Mouse (Mus musculus): ENCODE measurements around the gene Snx33.
A peak's percentile ranks its signal among the peaks of the same experiment; 100 is the strongest.
"Not testable (repeated sequence)": the region's sequence is repeated elsewhere in the genome, so short reads cannot be mapped to it uniquely, and the experiment has no call there.

The Snx33 gene

DNA sequence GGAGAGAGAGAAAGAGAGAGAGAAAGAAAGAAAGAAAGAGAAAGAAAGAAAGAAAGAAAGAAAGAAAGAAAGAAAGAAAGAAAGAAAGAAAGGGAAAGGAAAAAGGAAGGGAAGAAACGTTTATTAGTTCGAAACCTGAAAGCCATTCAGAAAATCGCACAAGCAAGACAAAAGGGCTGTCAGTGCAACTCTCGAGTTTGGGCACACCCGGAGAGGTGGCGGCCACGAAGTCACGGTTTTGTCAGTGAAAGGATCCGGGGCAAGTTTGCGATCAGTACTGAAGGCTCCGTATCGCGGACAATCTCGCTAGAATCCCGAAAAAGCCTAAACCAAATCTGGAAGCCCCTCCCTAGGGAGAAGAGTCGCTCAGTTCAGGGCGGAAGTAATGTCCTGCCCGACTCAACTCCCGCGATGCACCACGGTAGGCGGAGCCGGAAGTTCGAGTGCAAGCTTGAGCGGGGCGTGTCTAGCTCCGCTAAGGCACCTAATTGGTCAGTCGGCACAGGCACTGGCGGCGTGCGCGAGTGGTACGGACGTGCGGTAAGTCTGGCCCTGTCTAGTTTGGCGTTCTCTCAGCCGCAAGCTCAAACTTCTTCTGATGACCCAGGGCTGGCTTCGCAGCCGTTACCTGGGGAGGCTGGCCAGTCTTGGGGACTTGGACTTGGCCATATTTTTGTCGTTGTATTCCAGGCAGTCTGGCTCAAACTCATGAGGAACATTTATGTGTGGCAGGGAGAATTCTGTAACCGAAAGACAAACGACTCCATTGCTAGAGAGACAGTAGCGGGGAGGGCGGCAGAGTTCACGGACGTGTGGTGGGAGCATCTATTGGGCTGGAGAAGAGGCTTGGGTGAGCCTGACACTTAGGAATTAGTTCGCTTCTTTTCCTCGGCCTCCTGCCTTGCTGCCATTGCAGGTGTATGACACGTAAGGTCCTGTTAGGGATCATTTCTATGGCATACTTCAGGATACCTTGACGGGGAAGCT is 22.5 kb upstream of the Snx33 start, which contains the start of gene Snupn:
Gene Snupn (plus strand): TSS at position 465 of the 987 bp plus-strand sequence.
- Histone ChIP-seq H3K4me3 (replicated peaks; ENCODE audit: low read length) (peak within 1 kb of the TSS; percentile 79), H3K27me3 (ENCODE audit: insufficient read depth, low read length) (no peaks in the 10 kb centered on the region), H3K4me1 (replicated peaks; ENCODE audit: low read depth, low read length) (peaks cover 17% of the 10 kb centered on the region), H3K36me3 (ENCODE audit: insufficient read depth, low read length) (peaks cover 3% of the 10 kb centered on the region; the same call in 1 of the 2 replicates), H3K9me3 (ENCODE audit: low read length) (no peaks in the 10 kb centered on the region)
- TF ChIP-seq POU5F1 (IDR thresholded peaks at IDR 0.05; ENCODE audit: borderline replicate concordance, low read length) (no peak), CTCF (conservative IDR thresholded peaks at IDR 0.05; ENCODE audit: low read length) (no peak), NANOG (IDR thresholded peaks at IDR 0.05; ENCODE audit: borderline replicate concordance, low read length) (no peak)

- Histone ChIP-seq H3K27me3 (ENCODE audit: insufficient read depth, low read length) (no peaks in the 10 kb centered on the region), H3K36me3 (ENCODE audit: insufficient read depth, low read length) (no peaks in the 10 kb centered on the region), H3K4me3 (replicated peaks; ENCODE audit: low read length) (peak overlapping the region; percentile 79), H3K9me3 (ENCODE audit: low read length) (no peaks in the 10 kb centered on the region), H3K4me1 (replicated peaks; ENCODE audit: low read depth, low read length) (peaks cover 17% of the 10 kb centered on the region)
- TF ChIP-seq NANOG (IDR thresholded peaks at IDR 0.05; ENCODE audit: borderline replicate concordance, low read length) (no peak), CTCF (conservative IDR thresholded peaks at IDR 0.05; ENCODE audit: low read length) (no peak), POU5F1 (IDR thresholded peaks at IDR 0.05; ENCODE audit: borderline replicate concordance, low read length) (no peak)
Observed at GRCm38 (mm10) chr9:56949767-56950166, 21.6 kb upstream of the Snx33 start.

DNA sequence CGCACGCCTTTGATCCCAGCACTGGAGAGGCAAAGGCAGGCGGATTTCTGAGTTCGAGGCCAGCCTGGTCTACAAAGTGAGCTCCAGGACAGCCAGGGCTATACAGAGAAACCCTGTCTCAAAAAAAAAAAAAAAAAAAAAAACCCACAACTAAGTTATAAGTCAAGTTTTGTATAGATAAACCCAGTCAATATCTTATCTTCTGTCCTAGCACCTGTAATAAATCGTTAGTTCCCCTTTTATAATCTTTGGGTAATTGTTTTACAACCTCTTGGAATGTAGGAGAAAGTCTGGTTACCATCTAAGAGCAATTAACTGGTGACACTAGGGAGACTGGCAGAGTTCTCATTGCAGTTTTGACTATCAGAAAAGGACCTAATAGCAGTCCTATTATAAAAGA is 20.5 kb upstream of the Snx33 start:
- H3K4me1 ChIP-seq (replicated peaks; ENCODE audit: low read depth, low read length): peaks cover 17% of the 10 kb centered on the region
- H3K27me3 ChIP-seq (ENCODE audit: insufficient read depth, low read length); H3K36me3 ChIP-seq (ENCODE audit: insufficient read depth, low read length); H3K4me3 ChIP-seq (replicated peaks; ENCODE audit: low read length); H3K9me3 ChIP-seq (ENCODE audit: low read length): not testable (repeated sequence)

GRCm38 (mm10) chr9:56947481-56947880 is 19.3 kb upstream of the Snx33 start:
- H3K36me3 ChIP-seq (ENCODE audit: insufficient read depth, low read length); H3K9me3 ChIP-seq (ENCODE audit: low read length); H3K27me3 ChIP-seq (ENCODE audit: insufficient read depth, low read length); H3K4me3 ChIP-seq (replicated peaks; ENCODE audit: low read length): not testable (repeated sequence)
- peaks cover 17% of the 10 kb centered on the region for H3K4me1 ChIP-seq (replicated peaks; ENCODE audit: low read depth, low read length)
- peak; percentile 41 for TF ChIP-seq CTCF (conservative IDR thresholded peaks at IDR 0.05; ENCODE audit: low read length)

- peaks cover 34% of the 10 kb centered on the region for H3K4me1 ChIP-seq (replicated peaks; ENCODE audit: low read depth, low read length)
- no peak for TF ChIP-seq POU5F1 (IDR thresholded peaks at IDR 0.05; ENCODE audit: borderline replicate concordance, low read length)
- TF ChIP-seq CTCF (conservative IDR thresholded peaks at IDR 0.05; ENCODE audit: low read length): no peak
- no peak for TF ChIP-seq NANOG (IDR thresholded peaks at IDR 0.05; ENCODE audit: borderline replicate concordance, low read length)
Observed at GRCm38 (mm10) chr9:56938374-56938773, 10.2 kb upstream of the Snx33 start.

DNA sequence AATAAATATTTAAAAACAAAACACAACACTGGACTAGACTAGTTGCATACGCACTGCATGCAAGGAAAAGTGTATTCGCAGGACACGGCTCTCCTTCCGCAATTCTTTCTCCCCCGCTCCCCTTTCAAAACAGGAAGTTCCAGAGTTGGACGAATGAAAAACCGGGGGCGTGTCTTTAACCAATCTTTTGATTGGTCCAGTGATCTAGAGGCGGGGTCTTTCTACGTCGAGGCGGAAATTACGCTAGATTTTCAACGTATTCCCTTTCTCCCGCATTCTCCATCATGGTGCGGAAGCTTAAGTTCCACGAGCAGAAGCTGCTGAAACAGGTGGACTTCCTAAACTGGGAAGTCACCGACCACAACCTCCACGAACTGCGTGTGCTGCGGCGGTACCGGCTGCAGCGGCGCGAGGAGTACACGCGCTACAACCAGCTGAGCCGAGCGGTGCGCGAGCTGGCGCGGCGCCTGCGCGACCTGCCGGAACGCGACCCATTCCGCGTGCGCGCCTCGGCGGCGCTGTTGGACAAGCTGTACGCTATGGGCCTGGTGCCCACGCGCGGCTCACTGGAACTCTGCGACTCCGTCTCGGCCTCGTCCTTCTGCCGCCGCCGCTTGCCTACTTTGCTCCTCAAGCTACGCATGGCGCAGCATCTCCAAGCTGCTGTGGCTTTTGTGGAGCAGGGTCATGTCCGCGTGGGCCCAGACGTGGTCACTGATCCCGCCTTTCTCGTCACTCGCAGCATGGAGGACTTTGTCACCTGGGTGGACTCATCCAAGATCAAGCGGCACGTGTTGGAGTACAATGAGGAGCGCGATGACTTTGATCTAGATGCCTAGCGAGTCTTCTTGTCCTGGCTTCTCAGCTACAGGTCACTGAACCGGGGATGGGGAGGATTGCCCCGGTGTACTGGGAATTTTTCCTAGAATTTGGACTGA is 9.3 kb upstream of the Snx33 start, which contains the start of gene Imp3:
Gene Imp3 (plus strand): TSS at position 253 of the 938 bp plus-strand sequence.
- peaks cover 34% of the 10 kb centered on the region for H3K4me1 ChIP-seq (replicated peaks; ENCODE audit: low read depth, low read length)
- no peaks in the 10 kb centered on the region for H3K9me3 ChIP-seq (ENCODE audit: low read length)
- no peak for TF ChIP-seq CTCF (conservative IDR thresholded peaks at IDR 0.05; ENCODE audit: low read length)
- TF ChIP-seq NANOG (IDR thresholded peaks at IDR 0.05; ENCODE audit: borderline replicate concordance, low read length): no peak
- no peak for TF ChIP-seq POU5F1 (IDR thresholded peaks at IDR 0.05; ENCODE audit: borderline replicate concordance, low read length)
- no peaks in the 10 kb centered on the region for H3K27me3 ChIP-seq (ENCODE audit: insufficient read depth, low read length)
- peak within 1 kb of the TSS; percentile 99 for H3K4me3 ChIP-seq (replicated peaks; ENCODE audit: low read length)
- H3K36me3 ChIP-seq (ENCODE audit: insufficient read depth, low read length): peaks cover 28% of the 10 kb centered on the region

More at GRCm38 (mm10) chr9:56938374-56938773, 10.2 kb upstream of the Snx33 start:
- H3K4me3 ChIP-seq (replicated peaks; ENCODE audit: low read length): peak overlapping the region; percentile 99
- no peaks in the 10 kb centered on the region for H3K27me3 ChIP-seq (ENCODE audit: insufficient read depth, low read length)
- no peaks in the 10 kb centered on the region for H3K9me3 ChIP-seq (ENCODE audit: low read length)
- peaks cover 28% of the 10 kb centered on the region for H3K36me3 ChIP-seq (ENCODE audit: insufficient read depth, low read length)

DNA sequence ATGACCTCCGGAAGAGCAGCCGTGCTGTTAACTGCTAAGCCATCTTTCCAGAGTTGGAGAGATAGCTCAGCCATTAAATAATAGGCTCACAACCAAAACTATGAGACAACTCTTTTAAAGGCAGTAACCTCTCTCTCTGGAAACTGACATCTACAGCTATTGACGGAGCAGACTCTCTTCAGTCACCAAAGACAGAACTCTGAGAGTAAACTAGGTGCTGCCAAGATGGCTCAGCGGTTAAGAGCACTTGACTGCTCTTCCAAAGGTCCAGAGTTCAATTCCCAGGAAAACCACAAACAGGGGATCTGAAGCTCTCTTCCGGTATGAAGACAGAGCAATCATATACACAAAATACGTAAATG is 8.7 kb upstream of the Snx33 start:
- H3K9me3 ChIP-seq (ENCODE audit: low read length): no peaks in the 10 kb centered on the region
- 0 out of 2 replicates have a peak, but pooled peaks cover under 1% of the 10 kb centered on the region for H3K27me3 ChIP-seq (ENCODE audit: insufficient read depth, low read length)
- peaks cover 28% of the 10 kb centered on the region for H3K36me3 ChIP-seq (ENCODE audit: insufficient read depth, low read length)
- TF ChIP-seq CTCF (conservative IDR thresholded peaks at IDR 0.05; ENCODE audit: low read length) (no peak), NANOG (IDR thresholded peaks at IDR 0.05; ENCODE audit: borderline replicate concordance, low read length) (no peak), POU5F1 (IDR thresholded peaks at IDR 0.05; ENCODE audit: borderline replicate concordance, low read length) (no peak)
- peak overlapping the region; percentile 99 for H3K4me3 ChIP-seq (replicated peaks; ENCODE audit: low read length)
- H3K4me1 ChIP-seq (replicated peaks; ENCODE audit: low read depth, low read length): peaks cover 34% of the 10 kb centered on the region

DNA sequence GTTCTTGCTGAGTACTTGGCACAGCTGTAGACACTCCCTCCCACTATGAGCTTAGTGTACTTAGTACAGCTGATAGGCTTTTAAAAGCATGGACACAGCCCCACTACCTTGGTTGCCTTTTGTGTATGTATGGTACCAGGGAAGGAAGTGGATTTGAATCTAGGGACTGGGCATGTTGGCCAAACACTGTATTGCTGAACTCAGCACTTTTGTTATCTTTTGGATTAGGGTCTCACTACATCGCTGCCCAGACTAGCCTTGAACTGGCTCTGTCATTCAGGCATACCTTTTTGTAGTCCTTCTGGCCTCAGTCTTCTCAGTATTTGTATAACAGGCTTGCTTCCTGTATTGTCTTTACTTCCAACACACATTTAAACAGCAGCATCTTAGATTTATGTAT is 2.4 kb upstream of the Snx33 start:
- Histone ChIP-seq H3K9me3 (ENCODE audit: low read length) (no peaks in the 10 kb centered on the region), H3K4me3 (replicated peaks; ENCODE audit: low read length) (no peak overlapping the region), H3K27me3 (ENCODE audit: insufficient read depth, low read length) (peaks cover 60% of the 10 kb centered on the region), H3K4me1 (replicated peaks; ENCODE audit: low read depth, low read length) (peaks cover 33% of the 10 kb centered on the region), H3K36me3 (ENCODE audit: insufficient read depth, low read length) (no peaks in the 10 kb centered on the region)
- no peak for TF ChIP-seq POU5F1 (IDR thresholded peaks at IDR 0.05; ENCODE audit: borderline replicate concordance, low read length)
- no peak for TF ChIP-seq CTCF (conservative IDR thresholded peaks at IDR 0.05; ENCODE audit: low read length)
- TF ChIP-seq NANOG (IDR thresholded peaks at IDR 0.05; ENCODE audit: borderline replicate concordance, low read length): no peak
